Mouse (Mus musculus) intestine, embryonic 14.5 days (tissue): ENCODE data around the gene Ssna1. TPM values are rescaled to one million over a fixed set of nuclear protein-coding genes. Genes with fewer than 3 reads are reported as not detected.
"Not testable (repeated sequence)": the region's sequence is repeated elsewhere in the genome, so short reads cannot be mapped to it uniquely, and the experiment has no call there.

ENCODE experiments used
- ATAC-seq: fragments of 200-750 bp; cut with Nextera tagmentation; replicated peaks from 2 replicates; pipeline ENCODE4 v1.8.0; 2017; ENCODE audit warnings: low read depth, moderate number of reproducible peaks, moderate TSS enrichment, moderate library complexity; ENCODE audit not compliant: low FRiP score, low TSS enrichment
- DNase-seq: peaks from one replicate; pipeline ENCODE4 v3.0.0-alpha.2; 2018; ENCODE audit warnings: low spot score
- H3K27ac ChIP-seq: fragments of 300-500 bp; sonication (generic); 2 replicates; pipeline ENCODE4 v1.5.1; 2014; ENCODE audit warnings: low read depth, mild to moderate bottlenecking, control low read depth
- H3K27me3 ChIP-seq: fragments of 300-500 bp; sonication (generic); replicated peaks from 2 replicates; pipeline ENCODE4 v1.6.1; 2014; ENCODE audit warnings: low read length, control low read depth; ENCODE audit not compliant: control insufficient read depth, insufficient read depth
- H3K36me3 ChIP-seq: fragments of 300-500 bp; sonication (generic); 2 replicates; pipeline ENCODE4 v1.6.1; 2014; ENCODE audit warnings: low read length, control low read depth; ENCODE audit not compliant: control insufficient read depth, insufficient read depth
- H3K4me1 ChIP-seq: fragments of 300-500 bp; sonication (generic); replicated peaks from 2 replicates; pipeline ENCODE4 v1.6.1; 2014; ENCODE audit warnings: low read length, control low read depth, mixed read lengths; ENCODE audit not compliant: control insufficient read depth, insufficient read depth
- H3K4me2 ChIP-seq: fragments of 300-500 bp; sonication (generic); 2 replicates; pipeline ENCODE4 v1.6.1; 2014; ENCODE audit warnings: low read length
- H3K4me3 ChIP-seq: fragments of 300-500 bp; sonication (generic); 2 replicates; pipeline ENCODE4 v1.5.1; 2014; ENCODE audit warnings: low read depth, low read length, control low read depth, mixed read lengths
- H3K9ac ChIP-seq: fragments of 300-500 bp; sonication (generic); 2 replicates; pipeline ENCODE4 v1.6.1; 2014; ENCODE audit warnings: mild to moderate bottlenecking, low read length
- H3K9me3 ChIP-seq: fragments of 300-500 bp; sonication (generic); 2 replicates; pipeline ENCODE4 v1.6.1; 2016; ENCODE audit warnings: low read length, control low read depth; ENCODE audit not compliant: control insufficient read depth
- WGBS: fragments of 180-500 bp; shearing (Covaris S2); extraction: QIAGEN DNeasy Blood & Tissue Kit; methylation state at CpG from one replicate; pipeline ENCODE4 v1.1.7; 2014; 5-methylcytosine and 5-hydroxymethylcytosine counted together
- polyA plus RNA-seq: library from polyadenylated mRNA; unstranded; fragments of >200 nt; fragmentation: Nextera tagmentation; extraction: Ambion mirVana; gene quantifications from 2 replicates; pipeline ENCODE4 v1.2.1, GENCODE M21; 2014

Gene Ssna1
- polyA plus RNA-seq, 1 experiment from 2014 or later, result 229 TPM

GRCm38 (mm10) chr2:25258887-25259286 is 13.4 kb downstream of the Ssna1 start:
- Histone ChIP-seq H3K4me3 (no peak overlapping the region), H3K36me3 (no peaks in the 10 kb centered on the region), H3K9ac (no peak overlapping the region), H3K4me1 (peaks cover 16% of the 10 kb centered on the region), H3K4me2 (no peak overlapping the region), H3K27ac (no peak overlapping the region), H3K27me3 (peaks cover 5% of the 10 kb centered on the region; the same call in 1 of the 2 replicates), H3K9me3 (no peaks in the 10 kb centered on the region)
- DNase-seq (no peak), ATAC-seq (no peak)
- WGBS, result 69% methylated on average over 2 of the region's 2 CpGs

- H3K27ac ChIP-seq, ATAC-seq, H3K27me3 ChIP-seq, DNase-seq, H3K36me3 ChIP-seq, H3K9ac ChIP-seq, H3K9me3 ChIP-seq, H3K4me3 ChIP-seq, H3K4me2 ChIP-seq: not testable (repeated sequence)
- 86% methylated on average over 5 of the region's 5 CpGs for WGBS
- H3K4me1 ChIP-seq, result peaks cover 11% of the 10 kb centered on the region
Measured at GRCm38 (mm10) chr2:25257250-25257649, 15.0 kb downstream of the Ssna1 start.

GRCm38 (mm10) chr2:25256443-25257109 is 15.7 kb downstream of the Ssna1 start:
- WGBS, result 60% methylated on average over 10 of the region's 12 CpGs
- H3K36me3 ChIP-seq, H3K9me3 ChIP-seq, H3K27ac ChIP-seq, DNase-seq, ATAC-seq, H3K27me3 ChIP-seq: not testable (repeated sequence)
- Histone ChIP-seq H3K4me3 (peak overlapping the region; percentile 81), H3K9ac (peak overlapping the region; percentile 81; the same call in 1 of the 2 replicates), H3K4me1 (peaks cover 11% of the 10 kb centered on the region), H3K4me2 (peak overlapping the region; percentile 82)

GRCm38 (mm10) chr2:25255284-25255779 is 16.9 kb downstream of the Ssna1 start, which contains the start of gene Tmem203:
Gene Tmem203 (plus strand): TSS chr2:25255439.
- Histone ChIP-seq H3K9ac (peak within 1 kb of the TSS; percentile 81), H3K36me3 (peaks cover 10% of the 10 kb centered on the region; the same call in 1 of the 2 replicates), H3K4me1 (peaks cover 11% of the 10 kb centered on the region), H3K4me3 (peak within 1 kb of the TSS; percentile 81), H3K4me2 (peak within 1 kb of the TSS; percentile 82), H3K9me3 (no peaks in the 10 kb centered on the region), H3K27ac (peak within 1 kb of the TSS; percentile 83), H3K27me3 (no peaks in the 10 kb centered on the region)
- peak; percentile 89 for ATAC-seq
- under 1% methylated on average over 39 of the region's 39 CpGs for WGBS
- peak; percentile 99 for DNase-seq

- Histone ChIP-seq H3K4me2 (no peak overlapping the region), H3K27ac (no peak overlapping the region), H3K36me3 (peaks cover 33% of the 10 kb centered on the region), H3K9ac (no peak overlapping the region), H3K27me3 (no peaks in the 10 kb centered on the region), H3K9me3 (no peaks in the 10 kb centered on the region), H3K4me1 (peaks cover 11% of the 10 kb centered on the region), H3K4me3 (no peak overlapping the region)
- no peak for DNase-seq
- 91% methylated on average over 1 of the region's 1 CpGs for WGBS
- ATAC-seq, result no peak
Measured at GRCm38 (mm10) chr2:25252331-25252730, 19.9 kb downstream of the Ssna1 start.

- WGBS, result 85% methylated on average over 10 of the region's 10 CpGs
- Histone ChIP-seq H3K27ac (no peak within 1 kb of the TSS), H3K27me3 (peaks cover 17% of the 10 kb centered on the region), H3K4me3 (no peak within 1 kb of the TSS), H3K9me3 (no peaks in the 10 kb centered on the region), H3K4me1 (no peaks in the 10 kb centered on the region; the same call in 1 of the 2 replicates), H3K4me2 (no peak within 1 kb of the TSS), H3K36me3 (peaks cover 34% of the 10 kb centered on the region), H3K9ac (no peak within 1 kb of the TSS)
- no peak for DNase-seq
- no peak for ATAC-seq
Measured at GRCm38 (mm10) chr2:25246183-25247072, 25.8 kb downstream of the Ssna1 start, which contains the start of gene AL732309.1. Gene AL732309.1 (minus strand): TSS chr2:25246863.

GRCm38 (mm10) chr2:25244144-25244543 is 28.1 kb downstream of the Ssna1 start:
- Histone ChIP-seq H3K27ac (no peak overlapping the region), H3K4me1 (peaks cover 6% of the 10 kb centered on the region; the same call in 1 of the 2 replicates), H3K9me3 (no peaks in the 10 kb centered on the region), H3K4me2 (no peak overlapping the region), H3K4me3 (no peak overlapping the region), H3K27me3 (peaks cover 22% of the 10 kb centered on the region), H3K9ac (no peak overlapping the region), H3K36me3 (peaks cover 19% of the 10 kb centered on the region)
- ATAC-seq, result no peak
- 89% methylated on average over 4 of the region's 4 CpGs for WGBS
- DNase-seq, result no peak

GRCm38 (mm10) chr2:25243342-25243741 is 28.9 kb downstream of the Ssna1 start:
- WGBS, result 69% methylated on average over 8 of the region's 8 CpGs
- Histone ChIP-seq H3K36me3 (peaks cover 13% of the 10 kb centered on the region), H3K9me3 (no peaks in the 10 kb centered on the region), H3K9ac (no peak overlapping the region), H3K4me2 (no peak overlapping the region), H3K4me3 (no peak overlapping the region), H3K4me1 (peaks cover 6% of the 10 kb centered on the region; the same call in 1 of the 2 replicates), H3K27ac (no peak overlapping the region), H3K27me3 (peaks cover 22% of the 10 kb centered on the region)
- DNase-seq, result no peak
- ATAC-seq, result no peak
